8 mouse cellular contexts compared by ENCODE assay signal in the genomic region with DNA sequence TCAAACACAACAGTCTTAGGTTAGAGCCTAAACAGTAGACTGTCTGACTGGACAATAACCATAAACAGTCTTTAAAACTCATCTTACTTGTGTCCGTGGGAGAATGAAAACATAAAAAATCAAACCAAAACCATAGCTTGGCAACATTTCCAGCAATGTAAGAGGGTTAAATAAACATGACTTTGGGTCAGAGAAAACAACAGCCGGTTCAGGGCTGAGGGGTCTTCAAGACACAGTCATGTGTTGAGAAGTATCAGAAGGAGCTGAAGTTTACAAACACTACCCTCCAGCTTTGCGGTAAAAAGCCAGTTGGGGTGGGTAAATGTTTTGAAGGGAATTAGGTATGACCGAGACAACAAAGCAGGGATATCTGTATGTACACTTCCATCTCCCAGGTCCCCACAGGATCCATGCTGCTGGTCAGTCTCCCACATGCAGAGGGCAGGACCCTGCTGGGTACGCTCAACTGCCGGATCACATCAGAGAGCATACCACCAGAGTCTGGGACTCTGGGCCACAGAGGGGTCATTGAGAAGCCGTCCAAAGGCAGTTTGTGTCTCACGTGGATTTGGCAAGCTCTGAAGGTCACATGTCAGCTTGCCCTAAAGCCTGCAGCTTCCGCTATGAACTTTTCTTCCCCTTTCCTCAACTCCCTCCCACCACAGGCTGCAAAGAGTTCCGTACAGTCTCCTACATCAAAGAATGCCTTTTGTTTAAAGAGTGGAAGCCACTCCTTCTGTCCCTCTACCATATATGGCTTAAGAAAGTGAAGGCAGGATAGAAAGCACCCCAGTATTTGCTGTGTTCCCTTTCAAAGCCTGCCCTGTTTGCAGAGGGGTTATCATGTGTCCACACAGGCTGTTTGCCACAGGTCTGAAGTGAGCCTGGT.
DNase-seq lines count a peak whose midpoint lies in the region; ATAC-seq lines count a peak whose summit lies in the region.

No protein-coding gene starts in this region.

- no peak overlapping the region for H3K9ac ChIP-seq in hindbrain, embryonic 11.5 days (ENCODE audit: low read depth, low read length)
- no peak overlapping the region for H3K9ac ChIP-seq in hindbrain, embryonic 12.5 days
- no peak overlapping the region for H3K9ac ChIP-seq in liver, embryonic 13.5 days

- 52% methylated on average over 10 of the region's 10 CpGs for WGBS in hindbrain, embryonic 11.5 days
- 48% methylated on average over 10 of the region's 10 CpGs for WGBS in hindbrain, embryonic 12.5 days
- WGBS in liver, embryonic 13.5 days (ENCODE audit: insufficient replicate concordance) = 36% methylated on average over 10 of the region's 10 CpGs

- no peaks in the 10 kb centered on the region for H3K4me1 ChIP-seq in hindbrain, embryonic 11.5 days (replicated peaks; ENCODE audit: control insufficient read depth, insufficient read depth, low read length)
- no peaks in the 10 kb centered on the region for H3K4me1 ChIP-seq in hindbrain, embryonic 12.5 days
- H3K4me1 ChIP-seq in liver, embryonic 13.5 days (replicated peaks) = no peaks in the 10 kb centered on the region; the same call in 1 of the 2 replicates

- H3K27me3 ChIP-seq in hindbrain, embryonic 11.5 days (ENCODE audit: control insufficient read depth, insufficient read depth, low read length) = no peaks in the 10 kb centered on the region
- H3K27me3 ChIP-seq in hindbrain, embryonic 12.5 days = no peaks in the 10 kb centered on the region
- H3K27me3 ChIP-seq in liver, embryonic 13.5 days = no peaks in the 10 kb centered on the region

- H3K27ac ChIP-seq in hindbrain, embryonic 11.5 days (ENCODE audit: low read depth, low read length) = no peak overlapping the region
- H3K27ac ChIP-seq in hindbrain, embryonic 12.5 days = no peak overlapping the region
- peak overlapping the region; percentile 47 for H3K27ac ChIP-seq in liver, embryonic 13.5 days

- H3K9me3 ChIP-seq in hindbrain, embryonic 11.5 days (ENCODE audit: control insufficient read depth, low read length) = no peaks in the 10 kb centered on the region
- 0 out of 2 replicates have a peak, but pooled peaks cover 3% of the 10 kb centered on the region for H3K9me3 ChIP-seq in hindbrain, embryonic 12.5 days (replicated peaks)
- no peaks in the 10 kb centered on the region for H3K9me3 ChIP-seq in liver, embryonic 13.5 days (replicated peaks)

- no peak overlapping the region for H3K4me2 ChIP-seq in hindbrain, embryonic 11.5 days (replicated peaks; ENCODE audit: low read depth, low read length)
- H3K4me2 ChIP-seq in hindbrain, embryonic 12.5 days (replicated peaks) = no peak overlapping the region
- 0 out of 2 replicates have a peak overlapping the region, but pooled peaks have one; percentile 8 for H3K4me2 ChIP-seq in liver, embryonic 13.5 days

- no peak for ATAC-seq in hindbrain, embryonic 11.5 days (ENCODE audit: low FRiP score)
- no peak for ATAC-seq in hindbrain, embryonic 12.5 days (ENCODE audit: low FRiP score)
- peak; percentile 89 to 91 for ATAC-seq in hematopoietic stem cell, adult 5-6 weeks (replicated peaks in 1 of 2; ENCODE audit: insufficient read depth in 1 of 2, low FRiP score in 2 of 2, low TSS enrichment in 1 of 2, low read depth in 1 of 2, poor library complexity in 2 of 2, severe bottlenecking in 2 of 2)
- ATAC-seq in liver, embryonic 13.5 days (ENCODE audit: low read depth) = peak; percentile 78

- peak; percentile 9 for DNase-seq in hindbrain, embryonic 11.5 days (ENCODE audit: low spot score)
- DNase-seq in embryo, embryonic 10 days (ENCODE audit: low spot score) = peak; percentile 59
- DNase-seq in liver, embryonic 13.5 days = peak; percentile 6
- DNase-seq in ovary, postnatal 10 days (ENCODE audit: low spot score) = peak; percentile 36
- no peak for DNase-seq in testis, postnatal 14 days (ENCODE audit: low spot score)
- DNase-seq in right cerebral cortex, adult 18-20 months = no peak

- H3K36me3 ChIP-seq in hindbrain, embryonic 11.5 days (ENCODE audit: control insufficient read depth, insufficient read depth, low read length) = no peaks in the 10 kb centered on the region
- H3K36me3 ChIP-seq in hindbrain, embryonic 12.5 days = no peaks in the 10 kb centered on the region
- H3K36me3 ChIP-seq in liver, embryonic 13.5 days = no peaks in the 10 kb centered on the region

- H3K4me3 ChIP-seq in hindbrain, embryonic 11.5 days (ENCODE audit: low read depth, low read length) = no peak overlapping the region
- H3K4me3 ChIP-seq in hindbrain, embryonic 12.5 days = no peak overlapping the region
- H3K4me3 ChIP-seq in liver, embryonic 13.5 days (replicated peaks) = no peak overlapping the region

Comparison
In these comparisons a context has a peak if more than half of its experiments do, and no peak if none do; other contexts are left out.
1. ATAC-seq: peak in hematopoietic stem cell, adult 5-6 weeks (2 of 2) and liver, embryonic 13.5 days (single experiment); none in hindbrain, embryonic 11.5 days (single experiment) and hindbrain, embryonic 12.5 days (single experiment).
2. DNase-seq: peak in hindbrain, embryonic 11.5 days (single experiment), embryo, embryonic 10 days (single experiment), liver, embryonic 13.5 days (single experiment) and ovary, postnatal 10 days (single experiment); none in testis, postnatal 14 days (single experiment) and right cerebral cortex, adult 18-20 months (single experiment).